Mouse (Mus musculus): Measurements from ENCODE around the gene Mtus2. TPM values are rescaled to one million over a fixed set of nuclear protein-coding genes. Genes with fewer than 3 reads are reported as not detected.

Gene Mtus2
- total and polyA plus RNA-seq, 2 experiments = 0.18 to 0.66 TPM

- Histone ChIP-seq H3K4me3 (ENCODE audit: insufficient read depth, low read depth, low read length) (no peak overlapping the region), H3K4me1 (ENCODE audit: control insufficient read depth, insufficient read depth, low read length) (no peaks in the 10 kb centered on the region), H3K79me2 (ENCODE audit: control insufficient read depth, insufficient read depth, low read length) (no peaks in the 10 kb centered on the region), H3K36me3 (ENCODE audit: control insufficient read depth, insufficient read depth, low read length) (no peaks in the 10 kb centered on the region), H3K27me3 (ENCODE audit: control insufficient read depth, insufficient read depth, low read length) (no peaks in the 10 kb centered on the region), H3K9ac (ENCODE audit: low read depth, low read length) (no peak overlapping the region), H3K27ac (replicated peaks; ENCODE audit: insufficient read depth, low read depth, low read length) (no peak overlapping the region)
- TF ChIP-seq CTCF (IDR thresholded peaks at IDR 0.05; ENCODE audit: low read depth, low read length) (no peak), POLR2A (IDR thresholded peaks at IDR 0.05; ENCODE audit: extremely low read depth, insufficient read depth, low read length) (no peak)
- 87% methylated on average over 18 of the region's 18 CpGs for WGBS
- DNase-seq (ENCODE audit: extremely low read depth, low read depth, low spot score) = no peak
Observed at GRCm38 (mm10) chr5:148331926-148332621, 375.0 kb downstream of the Mtus2 start.

- H3K27me3 ChIP-seq (ENCODE audit: control insufficient read depth, insufficient read depth, low read length) = no peaks in the 10 kb centered on the region
- peak; percentile 28 for DNase-seq (ENCODE audit: extremely low read depth, low read depth, low spot score)
- H3K4me1 ChIP-seq (ENCODE audit: control insufficient read depth, insufficient read depth, low read length) = no peaks in the 10 kb centered on the region
- H3K36me3 ChIP-seq (ENCODE audit: control insufficient read depth, insufficient read depth, low read length) = no peaks in the 10 kb centered on the region
- no peaks in the 10 kb centered on the region for H3K79me2 ChIP-seq (ENCODE audit: control insufficient read depth, insufficient read depth, low read length)
- peak; percentile 91 for TF ChIP-seq CTCF (IDR thresholded peaks at IDR 0.05; ENCODE audit: low read depth, low read length)
- TF ChIP-seq POLR2A (IDR thresholded peaks at IDR 0.05; ENCODE audit: extremely low read depth, insufficient read depth, low read length) = no peak
- H3K27ac ChIP-seq (replicated peaks; ENCODE audit: insufficient read depth, low read depth, low read length) = no peak overlapping the region
- no peak overlapping the region for H3K4me3 ChIP-seq (ENCODE audit: insufficient read depth, low read depth, low read length)
- H3K9ac ChIP-seq (ENCODE audit: low read depth, low read length) = no peak overlapping the region
- 24% methylated on average over 8 of the region's 8 CpGs for WGBS
Observed at GRCm38 (mm10) chr5:148332622-148332974, 375.5 kb downstream of the Mtus2 start.

GRCm38 (mm10) chr5:148339126-148339525, 382.0 kb downstream of the Mtus2 start:
- WGBS = 87% methylated on average over 5 of the region's 5 CpGs
- Histone ChIP-seq H3K4me1 (ENCODE audit: control insufficient read depth, insufficient read depth, low read length) (no peaks in the 10 kb centered on the region), H3K36me3 (ENCODE audit: control insufficient read depth, insufficient read depth, low read length) (no peaks in the 10 kb centered on the region)

GRCm38 (mm10) chr5:148342061-148342741, 385.1 kb downstream of the Mtus2 start:
- Histone ChIP-seq H3K27ac (replicated peaks; ENCODE audit: insufficient read depth, low read depth, low read length) (peak overlapping the region; percentile 22), H3K9ac (ENCODE audit: low read depth, low read length) (0 out of 2 replicates have a peak overlapping the region, but pooled peaks have one; percentile 26), H3K36me3 (ENCODE audit: control insufficient read depth, insufficient read depth, low read length) (no peaks in the 10 kb centered on the region)

More at GRCm38 (mm10) chr5:148339126-148339525, 382.0 kb downstream of the Mtus2 start:
- H3K4me3 ChIP-seq (ENCODE audit: insufficient read depth, low read depth, low read length) = no peak overlapping the region
- no peaks in the 10 kb centered on the region for H3K27me3 ChIP-seq (ENCODE audit: control insufficient read depth, insufficient read depth, low read length)
- no peak overlapping the region for H3K9ac ChIP-seq (ENCODE audit: low read depth, low read length)
- TF ChIP-seq POLR2A (IDR thresholded peaks at IDR 0.05; ENCODE audit: extremely low read depth, insufficient read depth, low read length) = no peak
- no peak for TF ChIP-seq CTCF (IDR thresholded peaks at IDR 0.05; ENCODE audit: low read depth, low read length)
- no peak for DNase-seq (ENCODE audit: extremely low read depth, low read depth, low spot score)
- H3K79me2 ChIP-seq (ENCODE audit: control insufficient read depth, insufficient read depth, low read length) = no peaks in the 10 kb centered on the region
- H3K27ac ChIP-seq (replicated peaks; ENCODE audit: insufficient read depth, low read depth, low read length) = no peak overlapping the region

GRCm38 (mm10) chr5:148344374-148344773, 387.3 kb downstream of the Mtus2 start:
- Histone ChIP-seq H3K4me3 (ENCODE audit: insufficient read depth, low read depth, low read length) (no peak overlapping the region), H3K27me3 (ENCODE audit: control insufficient read depth, insufficient read depth, low read length) (no peaks in the 10 kb centered on the region), H3K4me1 (ENCODE audit: control insufficient read depth, insufficient read depth, low read length) (no peaks in the 10 kb centered on the region), H3K36me3 (ENCODE audit: control insufficient read depth, insufficient read depth, low read length) (no peaks in the 10 kb centered on the region), H3K27ac (replicated peaks; ENCODE audit: insufficient read depth, low read depth, low read length) (no peak overlapping the region), H3K9ac (ENCODE audit: low read depth, low read length) (no peak overlapping the region), H3K79me2 (ENCODE audit: control insufficient read depth, insufficient read depth, low read length) (no peaks in the 10 kb centered on the region)
- TF ChIP-seq CTCF (IDR thresholded peaks at IDR 0.05; ENCODE audit: low read depth, low read length) = no peak
- TF ChIP-seq POLR2A (IDR thresholded peaks at IDR 0.05; ENCODE audit: extremely low read depth, insufficient read depth, low read length) = no peak
- no peak for DNase-seq (ENCODE audit: extremely low read depth, low read depth, low spot score)
- 79% methylated on average over 5 of the region's 5 CpGs for WGBS

More at GRCm38 (mm10) chr5:148342061-148342741, 385.1 kb downstream of the Mtus2 start:
- peak; percentile 25 for DNase-seq (ENCODE audit: extremely low read depth, low read depth, low spot score)
- Histone ChIP-seq H3K4me3 (ENCODE audit: insufficient read depth, low read depth, low read length) (peak overlapping the region; percentile 47), H3K79me2 (ENCODE audit: control insufficient read depth, insufficient read depth, low read length) (no peaks in the 10 kb centered on the region), H3K27me3 (ENCODE audit: control insufficient read depth, insufficient read depth, low read length) (no peaks in the 10 kb centered on the region), H3K4me1 (ENCODE audit: control insufficient read depth, insufficient read depth, low read length) (no peaks in the 10 kb centered on the region)
- no peak for TF ChIP-seq POLR2A (IDR thresholded peaks at IDR 0.05; ENCODE audit: extremely low read depth, insufficient read depth, low read length)
- no peak for TF ChIP-seq CTCF (IDR thresholded peaks at IDR 0.05; ENCODE audit: low read depth, low read length)
- 63% methylated on average over 26 of the region's 26 CpGs for WGBS

GRCm38 (mm10) chr5:148346543-148346942, 389.4 kb downstream of the Mtus2 start:
- TF ChIP-seq CTCF (IDR thresholded peaks at IDR 0.05; ENCODE audit: low read depth, low read length) = peak; percentile 45
- TF ChIP-seq POLR2A (IDR thresholded peaks at IDR 0.05; ENCODE audit: extremely low read depth, insufficient read depth, low read length) = no peak
- DNase-seq (ENCODE audit: extremely low read depth, low read depth, low spot score) = no peak
- H3K36me3 ChIP-seq (ENCODE audit: control insufficient read depth, insufficient read depth, low read length) = no peaks in the 10 kb centered on the region
- no peaks in the 10 kb centered on the region for H3K4me1 ChIP-seq (ENCODE audit: control insufficient read depth, insufficient read depth, low read length)
- no peaks in the 10 kb centered on the region for H3K79me2 ChIP-seq (ENCODE audit: control insufficient read depth, insufficient read depth, low read length)
- H3K27me3 ChIP-seq (ENCODE audit: control insufficient read depth, insufficient read depth, low read length) = no peaks in the 10 kb centered on the region
- H3K9ac ChIP-seq (ENCODE audit: low read depth, low read length) = no peak overlapping the region
- WGBS = 92% methylated on average over 8 of the region's 8 CpGs
- no peak overlapping the region for H3K27ac ChIP-seq (replicated peaks; ENCODE audit: insufficient read depth, low read depth, low read length)
- no peak overlapping the region for H3K4me3 ChIP-seq (ENCODE audit: insufficient read depth, low read depth, low read length)
